Mouse (Mus musculus) spleen, adult 2 months (tissue): ENCODE measurements around the gene Usp30.

Experiments
- CTCF ChIP-seq: fragments of 200-500 bp; IDR thresholded peaks from 2 replicates; pipeline ENCODE4 v1.5.1; 2011; ENCODE audit warnings: mild to moderate bottlenecking, inconsistent platforms; ENCODE audit not compliant: insufficient read depth, insufficient read length, insufficient replicate concordance; ENCODE audit errors: extremely low read depth
- POLR2A ChIP-seq: fragments of 200-500 bp; IDR thresholded peaks from 2 replicates; pipeline ENCODE4 v1.6.1; 2011; ENCODE audit warnings: low read depth, low read length, inconsistent platforms

- TF ChIP-seq POLR2A (no peak), CTCF (no peak)
Measured at GRCm38 (mm10) chr5:114129550-114130210, 64.4 kb downstream of the Usp30 start.
